Mouse (Mus musculus): ENCODE measurements at regions not wholly inside any gene's neighbourhood (a gene's known extent, or its start where the extent isn't known, plus 50 kb on each side); places are given as distances from the start of the nearest gene placed in this dataset.

- H3K27me3 ChIP-seq (ENCODE audit: control insufficient read depth, insufficient read depth, low read length), result no peaks in the 10 kb centered on the region
- H3K4me3 ChIP-seq (ENCODE audit: extremely low read depth, insufficient read depth, insufficient read length), result no peak overlapping the region
- no peaks in the 10 kb centered on the region for H3K36me3 ChIP-seq (ENCODE audit: control insufficient read depth, insufficient read depth, low read length)
- no peak for TF ChIP-seq CTCF (IDR thresholded peaks at IDR 0.05; ENCODE audit: extremely low read depth, insufficient read depth, insufficient read length, insufficient replicate concordance)
- no peak for TF ChIP-seq POLR2A (IDR thresholded peaks at IDR 0.05; ENCODE audit: low read depth, low read length)
- no peaks in the 10 kb centered on the region for H3K4me1 ChIP-seq (ENCODE audit: control insufficient read depth, insufficient read depth, insufficient read length)
- WGBS, result 79% methylated on average over 2 of the region's 2 CpGs
- no peak for DNase-seq (ENCODE audit: low read depth in 1 of 2, low spot score in 2 of 2)
- H3K27ac ChIP-seq (ENCODE audit: insufficient read depth, low read length), result no peak overlapping the region
Measured at GRCm38 (mm10) chr13:35402856-35403255, 256.8 kb upstream of the Cdyl start.

- Histone ChIP-seq H3K36me3 (ENCODE audit: control insufficient read depth, insufficient read depth, low read length) (no peaks in the 10 kb centered on the region), H3K4me1 (ENCODE audit: control insufficient read depth, insufficient read depth, insufficient read length) (no peaks in the 10 kb centered on the region), H3K27me3 (ENCODE audit: control insufficient read depth, insufficient read depth, low read length) (no peaks in the 10 kb centered on the region), H3K27ac (ENCODE audit: insufficient read depth, low read length) (no peak overlapping the region), H3K4me3 (ENCODE audit: extremely low read depth, insufficient read depth, insufficient read length) (no peak overlapping the region)
- TF ChIP-seq POLR2A (IDR thresholded peaks at IDR 0.05; ENCODE audit: low read depth, low read length), result no peak
- TF ChIP-seq CTCF (IDR thresholded peaks at IDR 0.05; ENCODE audit: extremely low read depth, insufficient read depth, insufficient read length, insufficient replicate concordance), result no peak
- no peak for DNase-seq (ENCODE audit: low read depth in 1 of 2, low spot score in 2 of 2)
- WGBS, result 88% methylated on average over 5 of the region's 5 CpGs
Measured at GRCm38 (mm10) chr13:35404428-35404827, 255.2 kb upstream of the Cdyl start.

GRCm38 (mm10) chr13:35405384-35405783, 254.2 kb upstream of the Cdyl start:
- no peak overlapping the region for H3K4me3 ChIP-seq (ENCODE audit: extremely low read depth, insufficient read depth, insufficient read length)
- no peak for TF ChIP-seq CTCF (IDR thresholded peaks at IDR 0.05; ENCODE audit: extremely low read depth, insufficient read depth, insufficient read length, insufficient replicate concordance)
- no peak for TF ChIP-seq POLR2A (IDR thresholded peaks at IDR 0.05; ENCODE audit: low read depth, low read length)
- DNase-seq (ENCODE audit: low read depth in 1 of 2, low spot score in 2 of 2), result no peak
- no peaks in the 10 kb centered on the region for H3K4me1 ChIP-seq (ENCODE audit: control insufficient read depth, insufficient read depth, insufficient read length)
- H3K36me3 ChIP-seq (ENCODE audit: control insufficient read depth, insufficient read depth, low read length), result no peaks in the 10 kb centered on the region
- no peak overlapping the region for H3K27ac ChIP-seq (ENCODE audit: insufficient read depth, low read length)
- H3K27me3 ChIP-seq (ENCODE audit: control insufficient read depth, insufficient read depth, low read length), result no peaks in the 10 kb centered on the region
- 62% methylated on average over 1 of the region's 1 CpGs for WGBS

DNA sequence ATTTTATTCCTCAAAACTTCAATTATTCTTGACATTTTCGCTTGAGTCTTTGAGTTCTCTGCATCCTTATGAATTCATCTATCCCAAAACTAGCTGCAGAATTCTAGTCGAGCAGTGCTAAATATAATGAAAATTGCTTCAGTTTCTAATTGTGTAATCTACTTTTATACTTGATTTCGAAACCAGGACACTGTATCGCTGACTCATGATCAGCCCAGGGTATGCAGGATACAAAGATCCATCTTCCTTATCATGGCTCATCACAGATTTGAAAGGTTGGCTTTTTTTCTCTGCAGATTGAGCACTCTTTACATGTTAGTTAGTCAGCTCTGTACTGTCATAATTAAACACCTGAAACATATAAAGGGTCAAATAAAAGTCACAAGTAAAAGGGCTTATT, 242.1 kb upstream of the Cdyl start:
- no peak for TF ChIP-seq CTCF (IDR thresholded peaks at IDR 0.05; ENCODE audit: extremely low read depth, insufficient read depth, insufficient read length, insufficient replicate concordance)
- no peak for TF ChIP-seq POLR2A (IDR thresholded peaks at IDR 0.05; ENCODE audit: low read depth, low read length)
- H3K4me1 ChIP-seq (ENCODE audit: control insufficient read depth, insufficient read depth, insufficient read length), result no peaks in the 10 kb centered on the region
- WGBS, result 83% methylated on average over 4 of the region's 4 CpGs
- DNase-seq (ENCODE audit: low read depth in 1 of 2, low spot score in 2 of 2), result no peak
- H3K27ac ChIP-seq (ENCODE audit: insufficient read depth, low read length), result no peak overlapping the region
- no peaks in the 10 kb centered on the region for H3K27me3 ChIP-seq (ENCODE audit: control insufficient read depth, insufficient read depth, low read length)
- no peaks in the 10 kb centered on the region for H3K36me3 ChIP-seq (ENCODE audit: control insufficient read depth, insufficient read depth, low read length)
- H3K4me3 ChIP-seq (ENCODE audit: extremely low read depth, insufficient read depth, insufficient read length), result no peak overlapping the region

GRCm38 (mm10) chr13:35420076-35420475, 239.6 kb upstream of the Cdyl start:
- 87% methylated on average over 3 of the region's 3 CpGs for WGBS
- H3K27ac ChIP-seq (ENCODE audit: insufficient read depth, low read length), result no peak overlapping the region
- no peak overlapping the region for H3K4me3 ChIP-seq (ENCODE audit: extremely low read depth, insufficient read depth, insufficient read length)
- DNase-seq (ENCODE audit: low read depth in 1 of 2, low spot score in 2 of 2), result no peak
- no peaks in the 10 kb centered on the region for H3K27me3 ChIP-seq (ENCODE audit: control insufficient read depth, insufficient read depth, low read length)
- TF ChIP-seq POLR2A (IDR thresholded peaks at IDR 0.05; ENCODE audit: low read depth, low read length), result no peak
- TF ChIP-seq CTCF (IDR thresholded peaks at IDR 0.05; ENCODE audit: extremely low read depth, insufficient read depth, insufficient read length, insufficient replicate concordance), result no peak
- H3K4me1 ChIP-seq (ENCODE audit: control insufficient read depth, insufficient read depth, insufficient read length), result no peaks in the 10 kb centered on the region
- H3K36me3 ChIP-seq (ENCODE audit: control insufficient read depth, insufficient read depth, low read length), result no peaks in the 10 kb centered on the region

GRCm38 (mm10) chr13:35426061-35426460, 233.6 kb upstream of the Cdyl start:
- DNase-seq (ENCODE audit: low read depth in 1 of 2, low spot score in 2 of 2), result no peak
- no peaks in the 10 kb centered on the region for H3K27me3 ChIP-seq (ENCODE audit: control insufficient read depth, insufficient read depth, low read length)
- no peak overlapping the region for H3K27ac ChIP-seq (ENCODE audit: insufficient read depth, low read length)
- H3K36me3 ChIP-seq (ENCODE audit: control insufficient read depth, insufficient read depth, low read length), result no peaks in the 10 kb centered on the region
- no peaks in the 10 kb centered on the region for H3K4me1 ChIP-seq (ENCODE audit: control insufficient read depth, insufficient read depth, insufficient read length)
- no peak overlapping the region for H3K4me3 ChIP-seq (ENCODE audit: extremely low read depth, insufficient read depth, insufficient read length)
- TF ChIP-seq POLR2A (IDR thresholded peaks at IDR 0.05; ENCODE audit: low read depth, low read length) (no peak), CTCF (IDR thresholded peaks at IDR 0.05; ENCODE audit: extremely low read depth, insufficient read depth, insufficient read length, insufficient replicate concordance) (no peak)
- 86% methylated on average over 4 of the region's 4 CpGs for WGBS

DNA sequence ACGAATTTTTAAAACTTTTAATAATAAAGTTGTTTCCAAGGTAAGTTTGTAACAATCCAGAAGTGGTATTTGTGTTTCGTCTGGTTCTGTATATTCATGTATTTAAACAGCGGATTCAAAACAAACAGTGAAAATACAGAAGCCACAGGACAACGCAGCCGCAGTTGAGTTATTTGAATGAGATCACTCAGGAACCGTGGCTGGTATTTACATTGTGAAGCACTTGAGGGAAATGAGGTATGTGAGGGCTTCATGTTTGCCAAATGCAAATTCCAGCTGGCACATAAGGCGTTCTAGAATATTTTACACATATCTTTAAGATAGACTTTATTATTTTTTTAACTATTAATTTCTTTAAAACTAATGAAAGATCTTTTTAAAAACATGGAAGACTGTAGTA, 224.5 kb upstream of the Cdyl start:
- 78% methylated on average over 7 of the region's 7 CpGs for WGBS
- Histone ChIP-seq H3K27me3 (ENCODE audit: control insufficient read depth, insufficient read depth, low read length) (no peaks in the 10 kb centered on the region), H3K27ac (ENCODE audit: insufficient read depth, low read length) (no peak overlapping the region), H3K36me3 (ENCODE audit: control insufficient read depth, insufficient read depth, low read length) (no peaks in the 10 kb centered on the region), H3K4me1 (ENCODE audit: control insufficient read depth, insufficient read depth, insufficient read length) (no peaks in the 10 kb centered on the region), H3K4me3 (ENCODE audit: extremely low read depth, insufficient read depth, insufficient read length) (no peak overlapping the region)
- TF ChIP-seq POLR2A (IDR thresholded peaks at IDR 0.05; ENCODE audit: low read depth, low read length) (no peak), CTCF (IDR thresholded peaks at IDR 0.05; ENCODE audit: extremely low read depth, insufficient read depth, insufficient read length, insufficient replicate concordance) (no peak)
- DNase-seq (ENCODE audit: low read depth in 1 of 2, low spot score in 2 of 2), result no peak

Measured in spleen, adult 2 months (tissue).